In the genomic region with DNA sequence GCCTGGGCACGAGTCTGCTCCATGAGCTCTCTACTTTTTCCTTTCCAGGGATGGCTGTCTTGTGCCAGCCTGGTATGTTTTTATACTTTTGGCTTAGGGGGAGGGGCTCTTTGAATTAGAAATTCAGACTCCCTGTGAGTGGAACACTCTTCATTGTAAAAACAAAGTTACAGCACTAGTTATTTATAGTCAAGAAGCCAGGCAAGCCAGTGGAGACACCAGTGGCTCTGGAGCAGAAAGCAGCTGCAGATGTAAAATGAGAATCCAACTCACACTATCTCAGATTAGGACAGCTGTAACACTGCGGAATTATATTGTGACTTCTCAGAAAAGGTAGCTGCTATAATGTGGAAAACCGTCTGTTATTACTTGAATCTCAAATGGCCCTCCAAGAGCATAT, we compare ENCODE assay signal across 23 mouse cellular contexts.
DNase-seq lines count a peak whose midpoint lies in the region; ATAC-seq and TF ChIP-seq lines count a peak whose summit lies in the region.
"Had no signal": no experiment of that assay in that cellular context is flagged by ENCODE, and none has a peak within 500 bp of the region (broad histone marks: within the 10 kb centered on the region; RNA-seq: fewer than 3 reads in every experiment).

No protein-coding gene starts in this region.

- H3K27ac ChIP-seq in embryonic facial prominence, embryonic 14.5 days (replicated peaks; ENCODE audit: low read depth, low read length), result no peak overlapping the region
- no peak overlapping the region for H3K27ac ChIP-seq in embryonic facial prominence, embryonic 10.5 days (replicated peaks)
- peak overlapping the region; percentile 41; the same call in 1 of the 2 replicates for H3K27ac ChIP-seq in heart, embryonic 15.5 days
- no peak overlapping the region for H3K27ac ChIP-seq in heart, embryonic 10.5 days
- H3K27ac ChIP-seq in kidney, postnatal 0 days, result no peak overlapping the region
- H3K27ac ChIP-seq in limb, embryonic 15.5 days, result peak overlapping the region; percentile 33; the same call in 1 of the 2 replicates
- H3K27ac ChIP-seq: embryonic facial prominence, embryonic 12.5 days; hindbrain, embryonic 10.5 days; hindbrain, embryonic 14.5 days; intestine, embryonic 15.5 days had no signal

- no peak for TF ChIP-seq CTCF in kidney, postnatal 0 days (IDR thresholded peaks at IDR 0.05; ENCODE audit: low read depth)

- H3K4me1 ChIP-seq in embryonic facial prominence, embryonic 14.5 days (ENCODE audit: control insufficient read depth, insufficient read depth, low read length), result no peaks in the 10 kb centered on the region
- no peaks in the 10 kb centered on the region for H3K4me1 ChIP-seq in embryonic facial prominence, embryonic 10.5 days
- peaks cover 7% of the 10 kb centered on the region for H3K4me1 ChIP-seq in heart, embryonic 15.5 days (replicated peaks)
- H3K4me1 ChIP-seq in heart, embryonic 10.5 days, result no peaks in the 10 kb centered on the region
- no peaks in the 10 kb centered on the region for H3K4me1 ChIP-seq in kidney, postnatal 0 days (replicated peaks; ENCODE audit: insufficient read depth, low read length)
- H3K4me1 ChIP-seq in limb, embryonic 15.5 days, result 0 out of 2 replicates have a peak, but pooled peaks cover 4% of the 10 kb centered on the region
- H3K4me1 ChIP-seq: embryonic facial prominence, embryonic 12.5 days; hindbrain, embryonic 10.5 days; intestine, embryonic 15.5 days had no signal

- no peak overlapping the region for H3K4me3 ChIP-seq in embryonic facial prominence, embryonic 14.5 days (ENCODE audit: low read depth, low read length)
- H3K4me3 ChIP-seq in embryonic facial prominence, embryonic 10.5 days, result no peak overlapping the region
- no peak overlapping the region for H3K4me3 ChIP-seq in heart, embryonic 15.5 days
- H3K4me3 ChIP-seq in heart, embryonic 10.5 days, result no peak overlapping the region
- H3K4me3 ChIP-seq in kidney, postnatal 0 days (replicated peaks; ENCODE audit: low read depth, low read length), result no peak overlapping the region
- H3K4me3 ChIP-seq in limb, embryonic 15.5 days, result no peak overlapping the region
- H3K4me3 ChIP-seq: embryonic facial prominence, embryonic 12.5 days; hindbrain, embryonic 10.5 days; intestine, embryonic 15.5 days had no signal

- H3K36me3 ChIP-seq in embryonic facial prominence, embryonic 14.5 days (ENCODE audit: control insufficient read depth, insufficient read depth, low read length), result no peaks in the 10 kb centered on the region
- no peaks in the 10 kb centered on the region for H3K36me3 ChIP-seq in embryonic facial prominence, embryonic 10.5 days (replicated peaks)
- no peaks in the 10 kb centered on the region for H3K36me3 ChIP-seq in heart, embryonic 15.5 days
- no peaks in the 10 kb centered on the region for H3K36me3 ChIP-seq in heart, embryonic 10.5 days
- no peaks in the 10 kb centered on the region for H3K36me3 ChIP-seq in kidney, postnatal 0 days (ENCODE audit: insufficient read depth, low read length)
- H3K36me3 ChIP-seq in limb, embryonic 15.5 days, result no peaks in the 10 kb centered on the region
- H3K36me3 ChIP-seq: embryonic facial prominence, embryonic 12.5 days; G1E; hindbrain, embryonic 10.5 days; intestine, embryonic 15.5 days had no signal

- H3K9me3 ChIP-seq in embryonic facial prominence, embryonic 14.5 days (ENCODE audit: control insufficient read depth, low read length), result no peaks in the 10 kb centered on the region
- H3K9me3 ChIP-seq in embryonic facial prominence, embryonic 10.5 days, result no peaks in the 10 kb centered on the region
- no peaks in the 10 kb centered on the region for H3K9me3 ChIP-seq in heart, embryonic 15.5 days (replicated peaks)
- no peaks in the 10 kb centered on the region for H3K9me3 ChIP-seq in heart, embryonic 10.5 days
- H3K9me3 ChIP-seq in kidney, postnatal 0 days (replicated peaks; ENCODE audit: low read length), result no peaks in the 10 kb centered on the region
- no peaks in the 10 kb centered on the region for H3K9me3 ChIP-seq in limb, embryonic 15.5 days
- H3K9me3 ChIP-seq: embryonic facial prominence, embryonic 12.5 days; G1E; hindbrain, embryonic 10.5 days; intestine, embryonic 15.5 days had no signal

- H3K27me3 ChIP-seq in embryonic facial prominence, embryonic 14.5 days (replicated peaks; ENCODE audit: control insufficient read depth, insufficient read depth, low read length), result no peaks in the 10 kb centered on the region
- no peaks in the 10 kb centered on the region for H3K27me3 ChIP-seq in embryonic facial prominence, embryonic 10.5 days (replicated peaks; ENCODE audit: low read depth, poor library complexity, severe bottlenecking)
- H3K27me3 ChIP-seq in heart, embryonic 15.5 days, result no peaks in the 10 kb centered on the region
- no peaks in the 10 kb centered on the region for H3K27me3 ChIP-seq in heart, embryonic 10.5 days (ENCODE audit: insufficient read depth, poor library complexity, severe bottlenecking)
- H3K27me3 ChIP-seq in kidney, postnatal 0 days (ENCODE audit: insufficient read depth, low read length), result no peaks in the 10 kb centered on the region
- no peaks in the 10 kb centered on the region for H3K27me3 ChIP-seq in limb, embryonic 15.5 days
- H3K27me3 ChIP-seq: embryonic facial prominence, embryonic 12.5 days; intestine, embryonic 15.5 days had no signal

- WGBS in embryonic facial prominence, embryonic 14.5 days, result 65% methylated on average over 3 of the region's 3 CpGs
- WGBS in embryonic facial prominence, embryonic 10.5 days, result 84% methylated on average over 3 of the region's 3 CpGs
- 56% methylated on average over 3 of the region's 3 CpGs for WGBS in heart, embryonic 15.5 days
- WGBS in heart, embryonic 10.5 days, result 73% methylated on average over 3 of the region's 3 CpGs
- WGBS in kidney, postnatal 0 days, result 47% methylated on average over 3 of the region's 3 CpGs
- 58% methylated on average over 3 of the region's 3 CpGs for WGBS in limb, embryonic 15.5 days

- H3K4me2 ChIP-seq in embryonic facial prominence, embryonic 14.5 days (ENCODE audit: low read depth, low read length), result no peak overlapping the region
- no peak overlapping the region for H3K4me2 ChIP-seq in heart, embryonic 15.5 days
- no peak overlapping the region for H3K4me2 ChIP-seq in kidney, postnatal 0 days (ENCODE audit: low read length)
- no peak overlapping the region for H3K4me2 ChIP-seq in limb, embryonic 15.5 days
- H3K4me2 ChIP-seq: embryonic facial prominence, embryonic 12.5 days; hindbrain, embryonic 14.5 days; intestine, embryonic 15.5 days had no signal

- no peak overlapping the region for H3K9ac ChIP-seq in embryonic facial prominence, embryonic 14.5 days (ENCODE audit: low read depth, low read length)
- no peak overlapping the region for H3K9ac ChIP-seq in heart, embryonic 15.5 days
- no peak overlapping the region for H3K9ac ChIP-seq in kidney, postnatal 0 days (ENCODE audit: low read depth, low read length)
- no peak overlapping the region for H3K9ac ChIP-seq in limb, embryonic 15.5 days
- H3K9ac ChIP-seq: embryonic facial prominence, embryonic 12.5 days; hindbrain, embryonic 14.5 days; intestine, embryonic 15.5 days had no signal

- peak; percentile 23 for DNase-seq in embryonic facial prominence, embryonic 14.5 days (ENCODE audit: low spot score)
- DNase-seq in embryonic facial prominence, embryonic 10.5 days (ENCODE audit: low spot score), result no peak
- no peak for DNase-seq in heart, embryonic 10.5 days (ENCODE audit: low spot score)
- peak; percentile 10 for DNase-seq in kidney, postnatal 0 days (ENCODE audit: low spot score)
- DNase-seq in kidney, postnatal 25 days, result no peak
- DNase-seq in neural tube, embryonic 10.5 days (ENCODE audit: extremely low spot score, low spot score), result no peak
- DNase-seq: adrenal gland, adult 8-10 months; adrenal gland, postnatal 36 days; B cell, adult 2 months; cerebellum, adult 11 months; cerebellum, adult 8-10 months; cerebellum, postnatal 14 days; embryo, embryonic 11 days; heart, postnatal 10 days had no signal

- ATAC-seq in embryonic facial prominence, embryonic 14.5 days (ENCODE audit: low read depth), result peak; percentile 33; the same call in 1 of the 2 replicates
- no peak for ATAC-seq in heart, embryonic 15.5 days (replicated peaks; ENCODE audit: insufficient number of reproducible peaks, insufficient read depth, low FRiP score, low read depth)
- ATAC-seq in kidney, postnatal 0 days (replicated peaks; ENCODE audit: low FRiP score, low read depth), result no peak
- ATAC-seq in limb, embryonic 15.5 days (ENCODE audit: insufficient number of reproducible peaks, low FRiP score, low TSS enrichment, low read depth), result no peak
- ATAC-seq: CD4-positive, CD25-positive, alpha-beta regulatory T cell, adult 4 months; forebrain, embryonic 14.5 days; intestine, embryonic 15.5 days had no signal

Comparison
In these comparisons a context has a peak if more than half of its experiments do, and no peak if none do; other contexts are left out.
1. DNase-seq: peak in embryonic facial prominence, embryonic 14.5 days (single experiment) and kidney, postnatal 0 days (single experiment); none in embryonic facial prominence, embryonic 10.5 days (single experiment), heart, embryonic 10.5 days (single experiment), kidney, postnatal 25 days (0 of 2) and neural tube, embryonic 10.5 days (single experiment).
2. H3K27ac ChIP-seq: peak in heart, embryonic 15.5 days (single experiment) and limb, embryonic 15.5 days (single experiment); none in embryonic facial prominence, embryonic 14.5 days (single experiment), embryonic facial prominence, embryonic 10.5 days (single experiment), heart, embryonic 10.5 days (single experiment) and kidney, postnatal 0 days (single experiment).